Mouse (Mus musculus) liver, embryonic 14.5 days (tissue): ENCODE measurements at regions not wholly inside any gene's neighbourhood (a gene's known extent, or its start where the extent isn't known, plus 50 kb on each side); places are given as distances from the start of the nearest gene placed in this dataset.

Experiments used
- ATAC-seq: fragments of 200-750 bp; cut with Nextera tagmentation; 2 replicates; pipeline ENCODE4 v1.8.0; 2017; ENCODE audit warnings: moderate number of reproducible peaks, mild to moderate bottlenecking, moderate library complexity; ENCODE audit not compliant: insufficient read depth
- DNase-seq, 3 experiments: peaks; one replicate each; pipeline ENCODE4 v3.0.0-alpha.2; 2012 to 2013; ENCODE audit warnings: low read depth in 3 of 3, low spot score in 3 of 3
- H3K27ac ChIP-seq: fragments of 300-500 bp; sonication (generic); 2 replicates; pipeline ENCODE4 v1.5.1; 2014; ENCODE audit warnings: moderate library complexity, mild to moderate bottlenecking, control low read depth, inconsistent platforms
- H3K27me3 ChIP-seq: fragments of 300-500 bp; sonication (generic); 2 replicates; pipeline ENCODE4 v1.6.1; 2014; ENCODE audit warnings: mild to moderate bottlenecking, low read length, moderate library complexity; ENCODE audit not compliant: control insufficient read depth, insufficient read depth
- H3K36me3 ChIP-seq: fragments of 300-500 bp; sonication (generic); replicated peaks from 2 replicates; pipeline ENCODE4 v1.6.1; 2014; ENCODE audit warnings: low read depth; ENCODE audit not compliant: control insufficient read depth, insufficient read depth
- H3K4me1 ChIP-seq, 2 experiments: fragments of 200-500 bp in 1 of 2; fragments of 300-500 bp in 1 of 2; sonication (generic) in 1 of 2; replicated peaks; 2 replicates each; pipeline ENCODE4 v1.6.1; 2012 to 2014; ENCODE audit warnings: antibody characterized with exemption in 1 of 2, inconsistent platforms in 1 of 2, low read length in 1 of 2; ENCODE audit not compliant: control insufficient read depth in 2 of 2, insufficient read depth in 2 of 2
- H3K4me2 ChIP-seq: fragments of 300-500 bp; sonication (generic); 2 replicates; pipeline ENCODE4 v1.6.1; 2014; ENCODE audit warnings: low read depth, mild to moderate bottlenecking, control low read depth, moderate library complexity
- H3K4me3 ChIP-seq, 2 experiments: fragments of 200-500 bp in 1 of 2; fragments of 300-500 bp in 1 of 2; sonication (generic) in 1 of 2; 2 replicates each; pipeline ENCODE4 v1.5.1; 2012 to 2014; ENCODE audit warnings: low read depth in 2 of 2, low read length in 2 of 2, mild to moderate bottlenecking in 2 of 2, control low read depth in 1 of 2, inconsistent platforms in 1 of 2, moderate library complexity in 1 of 2; ENCODE audit not compliant: insufficient read depth in 1 of 2
- H3K9ac ChIP-seq: fragments of 300-500 bp; sonication (generic); replicated peaks from 2 replicates; pipeline ENCODE4 v1.6.1; 2014; ENCODE audit warnings: mild to moderate bottlenecking, control low read depth, moderate library complexity
- H3K9me3 ChIP-seq: fragments of 300-500 bp; sonication (generic); 2 replicates; pipeline ENCODE4 v1.6.1; 2016; ENCODE audit warnings: low read length, mixed read lengths; ENCODE audit not compliant: control insufficient read depth
- CTCF ChIP-seq: IDR thresholded peaks from 2 replicates; pipeline ENCODE4 v1.5.1; 2016; ENCODE audit warnings: antibody characterized with exemption, low read depth, control low read depth
- EP300 ChIP-seq: IDR thresholded peaks from 2 replicates; pipeline ENCODE4 v1.6.1; 2016; ENCODE audit warnings: antibody characterized with exemption, low read depth
- WGBS: fragments of 180-500 bp; shearing (Covaris S2); extraction: QIAGEN DNeasy Blood & Tissue Kit; methylation state at CpG from one replicate; pipeline ENCODE4 v1.1.7; 2014; ENCODE audit not compliant: insufficient replicate concordance; 5-methylcytosine and 5-hydroxymethylcytosine counted together

GRCm38 (mm10) chr2:106368641-106369040 is 324.4 kb upstream of the Mpped2 start:
- no peaks in the 10 kb centered on the region for H3K27me3 ChIP-seq
- TF ChIP-seq CTCF, result no peak
- TF ChIP-seq EP300, result no peak
- DNase-seq, result no peak
- H3K4me1 ChIP-seq, result no peaks in the 10 kb centered on the region
- WGBS, result 66% methylated on average over 5 of the region's 5 CpGs
- no peak overlapping the region for H3K27ac ChIP-seq
- no peaks in the 10 kb centered on the region for H3K9me3 ChIP-seq
- no peak overlapping the region for H3K4me2 ChIP-seq
- no peak overlapping the region for H3K9ac ChIP-seq
- no peak for ATAC-seq
- H3K36me3 ChIP-seq, result no peaks in the 10 kb centered on the region
- H3K4me3 ChIP-seq, result no peak overlapping the region

- Histone ChIP-seq H3K9ac (no peak overlapping the region), H3K36me3 (no peaks in the 10 kb centered on the region), H3K4me1 (no peaks in the 10 kb centered on the region), H3K27me3 (no peaks in the 10 kb centered on the region), H3K9me3 (no peaks in the 10 kb centered on the region), H3K4me3 (no peak overlapping the region), H3K27ac (no peak overlapping the region), H3K4me2 (no peak overlapping the region)
- DNase-seq, result no peak
- TF ChIP-seq CTCF, result no peak
- TF ChIP-seq EP300, result no peak
- no peak for ATAC-seq
- WGBS, result 62% methylated on average over 14 of the region's 14 CpGs
Measured at GRCm38 (mm10) chr2:106383415-106384285, 309.4 kb upstream of the Mpped2 start.

- H3K27me3 ChIP-seq, result no peaks in the 10 kb centered on the region
- WGBS, result 64% methylated on average over 5 of the region's 5 CpGs
Measured at GRCm38 (mm10) chr2:106384286-106384595, 308.8 kb upstream of the Mpped2 start.

GRCm38 (mm10) chr2:106384842-106385241 is 308.2 kb upstream of the Mpped2 start:
- WGBS, result 50% methylated on average over 3 of the region's 3 CpGs
- Histone ChIP-seq H3K4me1 (no peaks in the 10 kb centered on the region), H3K27ac (no peak overlapping the region), H3K9ac (no peak overlapping the region), H3K4me2 (no peak overlapping the region), H3K4me3 (no peak overlapping the region), H3K9me3 (no peaks in the 10 kb centered on the region), H3K27me3 (no peaks in the 10 kb centered on the region), H3K36me3 (no peaks in the 10 kb centered on the region)
- ATAC-seq, result no peak
- DNase-seq, result no peak
- TF ChIP-seq EP300, result no peak
- no peak for TF ChIP-seq CTCF

More at GRCm38 (mm10) chr2:106384286-106384595, 308.8 kb upstream of the Mpped2 start:
- Histone ChIP-seq H3K27ac (no peak overlapping the region), H3K4me3 (no peak overlapping the region), H3K9me3 (no peaks in the 10 kb centered on the region), H3K4me1 (no peaks in the 10 kb centered on the region), H3K9ac (no peak overlapping the region), H3K4me2 (no peak overlapping the region), H3K36me3 (no peaks in the 10 kb centered on the region)
- ATAC-seq, result no peak
- TF ChIP-seq CTCF (no peak), EP300 (no peak)
- DNase-seq, result no peak

- H3K4me2 ChIP-seq, result no peak overlapping the region
- H3K4me3 ChIP-seq, result no peak overlapping the region
- ATAC-seq (no peak), DNase-seq (no peak)
- H3K27ac ChIP-seq, result no peak overlapping the region
- H3K4me1 ChIP-seq, result no peaks in the 10 kb centered on the region
- no peaks in the 10 kb centered on the region for H3K36me3 ChIP-seq
- H3K9me3 ChIP-seq, result no peaks in the 10 kb centered on the region
- no peak overlapping the region for H3K9ac ChIP-seq
- no peaks in the 10 kb centered on the region for H3K27me3 ChIP-seq
- WGBS, result 57% methylated on average over 6 of the region's 6 CpGs
- TF ChIP-seq EP300 (no peak), CTCF (no peak)
Measured at GRCm38 (mm10) chr2:106412158-106412557, 280.9 kb upstream of the Mpped2 start.
